Comparison of ENCODE assay signal across 29 mouse cellular contexts in genomic region chr19:27692944-27693343, GRCm38 (mm10).
"Had no signal": no experiment of that assay in that cellular context is flagged by ENCODE, and none has a peak within 500 bp of the region (broad histone marks: within the 10 kb centered on the region; RNA-seq: fewer than 3 reads in every experiment).

No protein-coding gene starts in this region.

- DNase-seq: heart, postnatal 10 days; heart, postnatal 14 days; heart, postnatal 36 days; heart, postnatal 4 days; kidney, adult 11 months; kidney, adult 18-20 months; kidney, adult 2 months; kidney, adult 8-10 months; kidney, adult 9 months; kidney, postnatal 10 days; kidney, postnatal 14 days; kidney, postnatal 25 days; kidney, postnatal 4 days; layer of hippocampus, adult 9-11 months; layer of hippocampus, postnatal 36 days had no signal

- H3K36me3 ChIP-seq: heart, embryonic 10.5 days; heart, embryonic 12.5 days; heart, embryonic 13.5 days; heart, embryonic 15.5 days; hindbrain, embryonic 10.5 days; hindbrain, embryonic 12.5 days; hindbrain, embryonic 13.5 days; hindbrain, embryonic 15.5 days; intestine, embryonic 15.5 days; kidney, embryonic 15.5 days had no signal

- H3K27me3 ChIP-seq: heart, embryonic 12.5 days; heart, embryonic 13.5 days; heart, embryonic 15.5 days; hindbrain, embryonic 12.5 days; hindbrain, embryonic 13.5 days; hindbrain, embryonic 15.5 days; intestine, embryonic 15.5 days; kidney, embryonic 15.5 days had no signal

- H3K4me3 ChIP-seq: heart, embryonic 10.5 days; heart, embryonic 12.5 days; heart, embryonic 13.5 days; heart, embryonic 15.5 days; hindbrain, embryonic 10.5 days; hindbrain, embryonic 12.5 days; hindbrain, embryonic 13.5 days; hindbrain, embryonic 15.5 days; intestine, embryonic 15.5 days; kidney, embryonic 15.5 days; layer of hippocampus, adult 2 months; left cerebral cortex, adult 2 months had no signal

- H3K4me2 ChIP-seq: heart, embryonic 11.5 days; heart, embryonic 12.5 days; heart, embryonic 13.5 days; heart, embryonic 15.5 days; hindbrain, embryonic 12.5 days; hindbrain, embryonic 13.5 days; hindbrain, embryonic 14.5 days; hindbrain, embryonic 15.5 days; intestine, embryonic 15.5 days; kidney, embryonic 15.5 days had no signal
